Mouse (Mus musculus): ENCODE measurements around the gene Ybx3. TPM values are rescaled to one million over a fixed set of nuclear protein-coding genes. Genes with fewer than 3 reads are reported as not detected.

The Ybx3 gene
- polyA plus RNA-seq, 1 experiment: 46.1 TPM

- Histone ChIP-seq H3K27ac (ENCODE audit: insufficient read depth, low read depth, low read length) (no peak overlapping the region), H3K4me1 (ENCODE audit: control insufficient read depth, insufficient read depth, low read length) (peaks cover 28% of the 10 kb centered on the region), H3K4me3 (ENCODE audit: insufficient read depth, low read length) (no peak overlapping the region)
- no peak for TF ChIP-seq CTCF (IDR thresholded peaks at IDR 0.05; ENCODE audit: low read depth, low read length)
These were observed 17.6 kb upstream of the Ybx3 start for GRCm38 (mm10) chr6:131405896-131406295.

DNA sequence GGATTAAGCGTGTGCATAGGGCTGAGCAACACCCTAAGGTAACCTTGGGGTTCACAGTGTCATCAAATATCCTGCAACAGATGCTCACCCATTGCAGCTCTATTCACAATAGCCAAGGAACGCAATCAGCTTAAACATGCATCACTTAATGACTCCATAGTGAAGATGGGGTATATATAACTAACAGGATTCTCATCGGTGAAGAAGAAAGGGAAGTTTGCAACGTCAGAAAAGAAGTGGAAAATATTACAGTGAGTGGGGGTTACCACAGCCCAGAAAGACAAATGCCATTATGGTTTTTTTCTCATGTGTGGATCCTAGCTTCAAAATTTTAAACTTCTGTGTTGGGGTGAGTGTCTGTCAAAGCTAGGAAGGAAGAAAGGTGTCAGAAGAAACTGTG, 16.9 kb upstream of the Ybx3 start:
- no peak overlapping the region for H3K4me3 ChIP-seq (ENCODE audit: insufficient read depth, low read length)
- H3K27ac ChIP-seq (ENCODE audit: insufficient read depth, low read depth, low read length): no peak overlapping the region
- TF ChIP-seq POLR2A (IDR thresholded peaks at IDR 0.05; ENCODE audit: borderline replicate concordance, low read depth, low read length): no peak
- TF ChIP-seq CTCF (IDR thresholded peaks at IDR 0.05; ENCODE audit: low read depth, low read length): no peak
- peaks cover 28% of the 10 kb centered on the region for H3K4me1 ChIP-seq (ENCODE audit: control insufficient read depth, insufficient read depth, low read length)

DNA sequence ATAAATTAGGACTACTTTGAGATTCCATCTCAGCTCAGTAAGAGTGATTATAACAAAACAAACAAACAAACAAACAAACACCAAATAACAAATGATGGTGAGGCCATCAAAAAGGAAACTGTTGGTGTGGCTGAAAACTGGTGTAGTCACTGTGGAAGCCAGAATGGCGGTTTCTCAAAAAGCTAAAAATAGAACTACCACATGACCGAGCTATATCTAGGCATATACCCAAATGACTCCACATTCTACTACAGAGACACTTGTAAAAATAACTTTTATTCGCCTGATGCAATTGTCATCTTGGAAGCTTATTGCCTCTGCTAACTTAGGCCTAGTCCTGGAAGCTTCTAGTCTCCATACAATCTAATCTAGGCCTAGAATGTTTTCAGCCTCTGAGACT, 16.0 kb upstream of the Ybx3 start:
- Histone ChIP-seq H3K27ac (ENCODE audit: insufficient read depth, low read depth, low read length) (peak overlapping the region; percentile 37), H3K4me3 (ENCODE audit: insufficient read depth, low read length) (no peak overlapping the region), H3K4me1 (ENCODE audit: control insufficient read depth, insufficient read depth, low read length) (peaks cover 28% of the 10 kb centered on the region)
- no peak for TF ChIP-seq POLR2A (IDR thresholded peaks at IDR 0.05; ENCODE audit: borderline replicate concordance, low read depth, low read length)
- TF ChIP-seq CTCF (IDR thresholded peaks at IDR 0.05; ENCODE audit: low read depth, low read length): no peak

DNA sequence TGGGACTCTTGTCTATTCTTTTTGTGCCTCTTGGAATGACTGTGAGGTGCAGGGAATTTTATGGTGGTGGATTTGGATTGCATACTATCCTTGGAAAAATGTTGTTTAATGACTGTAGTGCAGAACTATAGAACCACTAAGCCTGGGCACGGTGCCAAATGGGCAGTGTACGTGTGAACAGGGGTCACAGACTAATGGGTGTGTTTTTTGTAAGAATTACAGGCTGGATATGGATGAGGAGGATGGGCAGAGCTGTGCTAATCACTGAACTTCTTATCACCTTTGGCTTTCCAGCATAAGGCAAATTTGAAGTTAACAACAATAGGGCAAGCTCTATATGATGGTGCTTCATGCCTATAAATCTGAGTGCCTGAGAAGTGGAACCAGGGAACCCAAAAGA, 14.8 kb upstream of the Ybx3 start:
- Histone ChIP-seq H3K4me3 (ENCODE audit: insufficient read depth, low read length) (no peak overlapping the region), H3K27ac (ENCODE audit: insufficient read depth, low read depth, low read length) (no peak overlapping the region), H3K4me1 (ENCODE audit: control insufficient read depth, insufficient read depth, low read length) (peaks cover 28% of the 10 kb centered on the region)
- no peak for TF ChIP-seq POLR2A (IDR thresholded peaks at IDR 0.05; ENCODE audit: borderline replicate concordance, low read depth, low read length)
- no peak for TF ChIP-seq CTCF (IDR thresholded peaks at IDR 0.05; ENCODE audit: low read depth, low read length)

GRCm38 (mm10) chr6:131402606-131403005, 14.3 kb upstream of the Ybx3 start:
- no peak for TF ChIP-seq CTCF (IDR thresholded peaks at IDR 0.05; ENCODE audit: low read depth, low read length)
- TF ChIP-seq POLR2A (IDR thresholded peaks at IDR 0.05; ENCODE audit: borderline replicate concordance, low read depth, low read length): no peak
- peaks cover 28% of the 10 kb centered on the region for H3K4me1 ChIP-seq (ENCODE audit: control insufficient read depth, insufficient read depth, low read length)
- no peak overlapping the region for H3K27ac ChIP-seq (ENCODE audit: insufficient read depth, low read depth, low read length)
- no peak overlapping the region for H3K4me3 ChIP-seq (ENCODE audit: insufficient read depth, low read length)

GRCm38 (mm10) chr6:131401259-131401658, 13.0 kb upstream of the Ybx3 start:
- TF ChIP-seq POLR2A (IDR thresholded peaks at IDR 0.05; ENCODE audit: borderline replicate concordance, low read depth, low read length): no peak
- no peak for TF ChIP-seq CTCF (IDR thresholded peaks at IDR 0.05; ENCODE audit: low read depth, low read length)
- peaks cover 26% of the 10 kb centered on the region for H3K4me1 ChIP-seq (ENCODE audit: control insufficient read depth, insufficient read depth, low read length)
- no peak overlapping the region for H3K4me3 ChIP-seq (ENCODE audit: insufficient read depth, low read length)
- no peak overlapping the region for H3K27ac ChIP-seq (ENCODE audit: insufficient read depth, low read depth, low read length)

GRCm38 (mm10) chr6:131396650-131397049, 8.4 kb upstream of the Ybx3 start:
- TF ChIP-seq POLR2A (IDR thresholded peaks at IDR 0.05; ENCODE audit: borderline replicate concordance, low read depth, low read length) (no peak), CTCF (IDR thresholded peaks at IDR 0.05; ENCODE audit: low read depth, low read length) (no peak)
- no peak overlapping the region for H3K27ac ChIP-seq (ENCODE audit: insufficient read depth, low read depth, low read length)
- no peak overlapping the region for H3K4me3 ChIP-seq (ENCODE audit: insufficient read depth, low read length)
- H3K4me1 ChIP-seq (ENCODE audit: control insufficient read depth, insufficient read depth, low read length): no peaks in the 10 kb centered on the region

GRCm38 (mm10) chr6:131393873-131394660, 5.8 kb upstream of the Ybx3 start:
- H3K27ac ChIP-seq (ENCODE audit: insufficient read depth, low read depth, low read length): no peak overlapping the region
- no peaks in the 10 kb centered on the region for H3K4me1 ChIP-seq (ENCODE audit: control insufficient read depth, insufficient read depth, low read length)
- TF ChIP-seq POLR2A (IDR thresholded peaks at IDR 0.05; ENCODE audit: borderline replicate concordance, low read depth, low read length): no peak
- no peak for TF ChIP-seq CTCF (IDR thresholded peaks at IDR 0.05; ENCODE audit: low read depth, low read length)
- no peak overlapping the region for H3K4me3 ChIP-seq (ENCODE audit: insufficient read depth, low read length)

DNA sequence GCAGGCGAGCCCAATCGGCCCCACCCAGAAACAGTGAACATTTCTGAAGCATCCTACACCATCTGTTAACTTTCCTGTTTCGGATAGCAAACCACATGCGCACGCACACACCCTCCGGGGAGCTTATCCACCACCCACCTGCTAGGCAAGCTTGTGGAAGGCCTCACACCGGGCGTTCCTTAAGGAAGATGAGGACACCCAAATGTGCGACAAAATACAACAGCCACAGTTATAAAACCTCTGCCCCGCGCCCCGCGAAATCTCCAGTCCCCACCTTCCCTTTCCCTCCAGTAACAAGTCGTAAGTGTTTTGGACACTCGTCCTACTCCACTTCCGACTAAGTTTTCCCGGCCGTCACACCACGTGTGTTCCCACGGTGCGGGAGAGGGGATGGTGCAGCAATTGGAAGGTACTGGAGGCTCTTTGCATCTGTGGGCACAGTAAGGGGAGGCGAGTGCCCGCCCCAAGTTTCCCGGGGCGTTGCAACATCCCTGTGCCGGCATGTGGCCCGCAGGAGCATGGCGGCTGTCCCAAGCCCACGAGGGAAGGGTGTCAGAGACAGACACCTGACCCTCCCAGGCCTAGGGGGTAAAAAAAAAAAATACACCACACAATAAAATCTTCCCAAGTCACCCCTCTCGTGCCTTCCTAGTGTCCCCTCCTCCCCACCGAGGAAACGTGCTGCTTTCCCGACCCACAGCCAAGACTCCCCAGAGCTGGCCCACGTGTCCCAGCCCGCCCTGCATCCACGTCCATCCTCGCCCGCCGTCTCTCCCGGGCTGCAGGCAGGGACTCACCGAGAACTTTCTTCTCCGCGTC, 846 bp downstream of the Ybx3 start:
- H3K4me3 ChIP-seq (ENCODE audit: insufficient read depth, low read length): peak overlapping the region; percentile 94
- TF ChIP-seq CTCF (IDR thresholded peaks at IDR 0.05; ENCODE audit: low read depth, low read length) (no peak), POLR2A (IDR thresholded peaks at IDR 0.05; ENCODE audit: borderline replicate concordance, low read depth, low read length) (no peak)
- H3K27ac ChIP-seq (ENCODE audit: insufficient read depth, low read depth, low read length): peak overlapping the region; percentile 74
- H3K4me1 ChIP-seq (ENCODE audit: control insufficient read depth, insufficient read depth, low read length): peaks cover 35% of the 10 kb centered on the region

- peak overlapping the region; percentile 94 for H3K4me3 ChIP-seq (ENCODE audit: insufficient read depth, low read length)
- no peak overlapping the region for H3K27ac ChIP-seq (ENCODE audit: insufficient read depth, low read depth, low read length)
- TF ChIP-seq CTCF (IDR thresholded peaks at IDR 0.05; ENCODE audit: low read depth, low read length) (no peak), POLR2A (IDR thresholded peaks at IDR 0.05; ENCODE audit: borderline replicate concordance, low read depth, low read length) (no peak)
- peaks cover 42% of the 10 kb centered on the region for H3K4me1 ChIP-seq (ENCODE audit: control insufficient read depth, insufficient read depth, low read length)
These were observed 1.8 kb downstream of the Ybx3 start for GRCm38 (mm10) chr6:131386416-131387019.

All from bone marrow macrophage, adult 2 months (primary cell).